Mouse (Mus musculus) skeletal muscle tissue, adult 2 months (tissue): Measurements from ENCODE around the gene Gm6993.

Source experiments
- DNase-seq: peaks from one replicate; pipeline ENCODE4 v3.0.0-alpha.2; 2012; ENCODE audit warnings: low read depth, low spot score

The Gm6993 gene

DNA sequence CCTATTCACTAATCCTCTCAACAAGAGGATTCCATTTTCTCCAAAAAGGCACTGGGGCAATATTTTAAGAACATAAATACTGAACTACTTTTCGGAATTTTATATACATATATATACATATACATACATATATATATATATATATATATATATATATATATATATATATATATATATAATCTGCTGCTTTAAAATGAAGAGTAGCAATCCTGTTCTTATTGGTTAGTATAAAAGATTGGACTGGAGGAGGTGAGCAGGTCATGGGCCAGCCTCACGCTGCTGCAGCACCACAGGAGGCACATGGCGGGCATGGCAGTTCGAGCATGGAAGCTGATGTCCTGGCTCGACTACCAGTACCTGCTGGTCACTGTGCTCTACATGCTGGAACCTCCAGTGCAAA lies at the start of gene Gm6993:
Gene Gm6993, plus strand, starts transcription at position 301 of the 400 bp plus-strand sequence.
- DNase-seq = no peak

DNA sequence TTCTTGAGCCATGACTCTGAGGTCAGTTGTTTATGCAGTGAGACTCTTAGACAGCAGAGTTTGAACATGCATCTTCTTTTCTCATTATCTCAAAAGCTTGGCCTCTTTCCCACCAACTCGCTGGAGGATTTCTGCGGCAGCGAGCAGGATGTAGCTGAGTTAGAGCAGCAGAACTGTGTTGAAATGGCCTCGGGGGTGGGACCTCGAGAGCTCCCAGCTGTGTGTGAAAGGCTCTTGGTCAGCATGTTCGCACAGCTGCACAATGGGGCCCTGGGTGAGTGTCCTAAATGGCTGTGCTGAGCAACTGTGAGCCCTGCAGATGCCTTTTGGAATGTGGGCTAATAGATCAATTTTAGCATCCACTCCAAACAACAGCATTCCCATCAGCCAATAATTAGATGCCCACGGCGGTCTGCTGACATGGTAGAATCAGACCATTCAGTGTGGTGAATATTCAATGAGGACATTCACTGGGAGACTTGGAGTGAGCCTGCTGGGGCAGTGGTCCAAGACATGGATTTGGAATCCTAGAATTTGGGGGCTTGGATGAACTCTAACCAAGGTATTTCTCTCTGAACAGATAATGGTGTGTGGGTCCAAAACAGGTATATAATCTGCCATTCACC lies 49.1 kb upstream of the Gm6993 start:
- peak; percentile 88 for DNase-seq

GRCm38 (mm10) chr12:31202509-31202908 lies 38.1 kb upstream of the Gm6993 start:
- no peak for DNase-seq

- peak; percentile 25 for DNase-seq
Measured at GRCm38 (mm10) chr12:31203746-31204455, 36.7 kb upstream of the Gm6993 start.

GRCm38 (mm10) chr12:31204898-31205297 lies 35.7 kb upstream of the Gm6993 start:
- DNase-seq = no peak

DNA sequence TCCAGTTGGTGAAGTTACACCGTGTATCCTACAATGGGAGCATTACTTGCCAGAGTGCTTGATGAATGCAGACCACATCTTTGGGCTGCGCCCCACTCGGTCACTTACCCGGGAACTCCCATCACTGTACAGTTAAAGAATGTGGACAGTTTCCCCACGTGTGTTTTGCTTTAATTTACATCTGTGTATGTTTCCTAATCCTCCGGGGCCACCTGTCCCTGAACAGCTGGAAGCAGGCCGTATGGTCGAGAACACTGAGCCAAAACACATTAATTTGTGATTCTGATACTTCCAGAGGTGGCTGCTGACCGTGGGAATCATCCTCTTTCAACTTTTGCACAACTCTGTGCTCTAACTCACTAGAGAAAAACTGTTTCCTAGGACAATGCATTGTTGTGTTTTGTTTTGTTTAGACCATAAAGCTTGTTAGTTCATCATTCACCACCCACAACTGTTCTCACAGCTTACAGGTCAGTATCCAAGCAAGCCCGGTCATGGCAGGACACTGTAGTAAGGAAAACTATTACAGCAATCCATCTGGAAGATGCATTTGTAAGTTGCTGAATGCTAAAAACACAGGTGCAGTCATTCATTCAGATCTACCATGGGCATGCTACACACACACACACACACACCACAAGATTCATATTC lies 34.5 kb upstream of the Gm6993 start:
- DNase-seq = peak; percentile 5

GRCm38 (mm10) chr12:31208766-31209165 lies 31.8 kb upstream of the Gm6993 start:
- no peak for DNase-seq

- DNase-seq = peak; percentile 27
Measured at GRCm38 (mm10) chr12:31209377-31209805, 31.2 kb upstream of the Gm6993 start.

- DNase-seq = no peak
Measured at GRCm38 (mm10) chr12:31213556-31213955, 27.0 kb upstream of the Gm6993 start.

GRCm38 (mm10) chr12:31215003-31215402 lies 25.6 kb upstream of the Gm6993 start:
- DNase-seq = no peak

GRCm38 (mm10) chr12:31217232-31217631 lies 23.3 kb upstream of the Gm6993 start:
- DNase-seq = no peak

- no peak for DNase-seq
Measured at GRCm38 (mm10) chr12:31218774-31219173, 21.8 kb upstream of the Gm6993 start.

GRCm38 (mm10) chr12:31221522-31221921 lies 19.0 kb upstream of the Gm6993 start:
- no peak for DNase-seq

DNA sequence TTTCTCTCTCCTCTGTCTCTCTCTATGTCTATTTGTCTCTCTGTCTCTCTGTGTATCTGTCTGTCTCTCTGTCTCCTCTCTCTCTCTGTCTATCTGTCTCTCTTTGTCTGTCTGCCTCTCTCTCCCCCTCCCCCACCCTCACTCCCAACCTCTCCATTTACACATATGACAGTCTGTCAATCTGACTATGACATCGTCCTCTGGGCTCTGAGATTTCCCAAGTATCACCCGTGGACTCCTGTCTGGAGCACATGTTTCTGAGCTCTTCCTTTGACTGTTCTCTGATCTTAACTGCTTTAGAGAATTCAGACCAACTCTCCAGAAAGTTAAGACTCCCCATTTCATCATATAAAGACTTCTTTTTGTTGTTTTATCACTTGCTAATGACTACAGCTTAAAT lies 18.3 kb upstream of the Gm6993 start:
- DNase-seq = no peak

- DNase-seq = no peak
Measured at GRCm38 (mm10) chr12:31222741-31223140, 17.8 kb upstream of the Gm6993 start.

DNA sequence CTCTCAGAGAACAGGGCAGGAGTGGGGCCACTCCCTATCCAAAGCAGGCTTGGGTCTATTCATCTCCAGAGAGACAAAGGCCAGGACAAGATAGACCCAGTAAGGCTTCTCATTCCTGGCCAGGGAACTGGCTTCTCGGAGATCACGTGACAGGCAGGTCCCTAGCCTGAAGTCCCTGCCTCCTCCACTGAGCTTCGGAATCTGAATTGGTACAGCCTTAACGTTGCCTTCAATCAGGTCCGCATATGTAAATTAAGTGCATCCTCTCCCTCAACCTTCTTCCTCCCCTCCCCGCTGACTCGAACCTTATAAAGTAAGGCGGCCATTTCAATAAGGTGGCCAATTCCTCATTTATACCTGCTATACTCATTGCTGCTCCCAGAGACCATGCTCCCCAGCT lies 15.1 kb upstream of the Gm6993 start:
- DNase-seq = no peak

DNA sequence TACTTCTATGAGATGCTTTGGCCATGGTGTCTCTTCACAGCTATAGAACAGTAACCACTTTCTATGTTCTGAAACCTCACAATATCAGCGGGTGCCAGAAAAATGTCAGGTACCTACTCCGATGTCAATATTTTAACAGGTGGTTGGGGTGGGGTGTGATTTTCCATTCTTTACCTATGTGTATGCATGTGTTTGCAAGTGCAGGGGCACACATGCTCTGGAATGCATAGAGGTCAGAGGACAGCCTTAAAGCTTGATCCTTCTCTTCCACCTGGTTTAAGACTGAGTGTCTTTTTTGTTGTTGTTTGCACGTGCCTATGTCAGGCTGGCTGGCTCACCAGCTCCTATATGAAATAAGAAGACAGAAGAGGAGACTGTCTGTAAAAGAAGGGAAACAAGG lies 13.4 kb upstream of the Gm6993 start:
- DNase-seq = no peak

DNA sequence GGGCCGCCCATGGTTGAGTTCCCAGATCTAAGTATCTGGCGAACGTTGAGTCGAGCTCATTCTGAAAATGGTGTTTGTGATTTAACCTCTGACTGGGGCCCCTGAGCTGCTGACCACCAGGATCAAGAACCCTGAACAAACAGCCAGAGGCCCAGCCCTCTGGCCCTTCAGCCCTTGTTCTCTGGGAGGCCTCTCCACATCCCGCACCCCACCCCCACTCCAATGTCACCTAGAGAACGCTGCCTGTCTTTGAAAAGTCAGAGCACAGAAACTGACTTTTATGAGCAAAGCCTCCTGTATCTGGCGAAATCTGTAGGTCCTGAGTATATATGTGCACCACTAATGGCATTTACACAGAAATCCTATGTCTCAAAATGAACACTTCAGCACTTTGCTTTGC lies 11.7 kb upstream of the Gm6993 start:
- no peak for DNase-seq

GRCm38 (mm10) chr12:31232635-31233034 lies 7.9 kb upstream of the Gm6993 start:
- DNase-seq = no peak

- DNase-seq = no peak
Measured at GRCm38 (mm10) chr12:31235018-31235417, 5.6 kb upstream of the Gm6993 start.

GRCm38 (mm10) chr12:31236861-31237595 lies 3.5 kb upstream of the Gm6993 start:
- DNase-seq = no peak

DNA sequence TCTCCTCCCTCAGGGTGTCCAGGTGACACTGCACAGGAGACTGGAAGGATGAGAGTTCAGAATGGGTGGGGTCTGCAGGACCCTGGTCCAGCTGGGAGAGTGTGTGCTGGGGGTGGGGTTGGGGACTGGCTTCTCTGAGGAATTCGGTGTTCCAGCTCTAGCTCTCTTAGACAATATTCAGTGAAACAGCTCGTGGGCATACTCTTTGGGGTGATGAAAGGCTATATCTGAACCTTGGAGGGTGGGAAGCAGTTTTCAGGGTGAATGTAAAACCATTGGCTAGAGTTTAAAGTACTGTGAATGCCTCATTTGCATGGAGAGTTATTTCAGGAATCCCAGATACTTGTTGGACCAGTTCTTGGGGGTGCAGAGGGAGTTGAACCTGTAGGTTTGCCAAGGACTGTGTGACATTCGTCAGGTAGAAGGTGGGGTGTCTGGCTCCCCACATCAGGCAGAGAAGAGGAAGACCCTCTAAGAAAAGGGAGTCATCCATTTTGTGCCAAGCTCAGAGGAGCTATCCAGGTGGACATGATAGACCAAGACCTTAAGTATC lies 1.5 kb upstream of the Gm6993 start:
- no peak for DNase-seq
